Mouse (Mus musculus): ENCODE measurements around the gene Slc39a8.

The Slc39a8 gene

GRCm38 (mm10) chr3:135825016-135825753 is at the start of gene Slc39a8:
Gene Slc39a8, plus strand, starts transcription at chr3:135825279.
- DNase-seq (ENCODE audit: low read depth, low spot score) = peak; percentile 42

- no peak for DNase-seq (ENCODE audit: low read depth, low spot score)
These were observed 40.0 kb upstream of the Slc39a8 start for GRCm38 (mm10) chr3:135785065-135785464.

- DNase-seq (ENCODE audit: low read depth, low spot score) = no peak
These were observed 29.0 kb upstream of the Slc39a8 start for GRCm38 (mm10) chr3:135796117-135796516.

GRCm38 (mm10) chr3:135798241-135798640 is 26.8 kb upstream of the Slc39a8 start:
- DNase-seq (ENCODE audit: low read depth, low spot score) = no peak

GRCm38 (mm10) chr3:135798665-135799064 is 26.4 kb upstream of the Slc39a8 start:
- no peak for DNase-seq (ENCODE audit: low read depth, low spot score)

- no peak for DNase-seq (ENCODE audit: low read depth, low spot score)
These were observed 10.4 kb upstream of the Slc39a8 start for GRCm38 (mm10) chr3:135814665-135815064.

GRCm38 (mm10) chr3:135815973-135816727 is 8.9 kb upstream of the Slc39a8 start:
- DNase-seq (ENCODE audit: low read depth, low spot score) = no peak

GRCm38 (mm10) chr3:135817124-135817523 is 8.0 kb upstream of the Slc39a8 start:
- no peak for DNase-seq (ENCODE audit: low read depth, low spot score)

- no peak for DNase-seq (ENCODE audit: low read depth, low spot score)
These were observed 643 bp upstream of the Slc39a8 start for GRCm38 (mm10) chr3:135824436-135824835.

GRCm38 (mm10) chr3:135825754-135826683 is 940 bp downstream of the Slc39a8 start:
- peak; percentile 13 for DNase-seq (ENCODE audit: low read depth, low spot score)

- no peak for DNase-seq (ENCODE audit: low read depth, low spot score)
These were observed 1.7 kb downstream of the Slc39a8 start for GRCm38 (mm10) chr3:135826684-135827249.

- no peak for DNase-seq (ENCODE audit: low read depth, low spot score)
These were observed 2.9 kb downstream of the Slc39a8 start for GRCm38 (mm10) chr3:135828000-135828399.

GRCm38 (mm10) chr3:135832496-135832895 is 7.4 kb downstream of the Slc39a8 start:
- no peak for DNase-seq (ENCODE audit: low read depth, low spot score)

GRCm38 (mm10) chr3:135832907-135833306 is 7.8 kb downstream of the Slc39a8 start:
- DNase-seq (ENCODE audit: low read depth, low spot score) = no peak

- no peak for DNase-seq (ENCODE audit: low read depth, low spot score)
These were observed 9.9 kb downstream of the Slc39a8 start for GRCm38 (mm10) chr3:135834988-135835387.

- DNase-seq (ENCODE audit: low read depth, low spot score) = no peak
These were observed 14.5 kb downstream of the Slc39a8 start for GRCm38 (mm10) chr3:135839535-135839934.

GRCm38 (mm10) chr3:135840185-135840584 is 15.1 kb downstream of the Slc39a8 start:
- no peak for DNase-seq (ENCODE audit: low read depth, low spot score)

- no peak for DNase-seq (ENCODE audit: low read depth, low spot score)
These were observed 16.8 kb downstream of the Slc39a8 start for GRCm38 (mm10) chr3:135841716-135842511.

- no peak for DNase-seq (ENCODE audit: low read depth, low spot score)
These were observed 18.1 kb downstream of the Slc39a8 start for GRCm38 (mm10) chr3:135843181-135843580.

- DNase-seq (ENCODE audit: low read depth, low spot score) = no peak
These were observed 18.6 kb downstream of the Slc39a8 start for GRCm38 (mm10) chr3:135843707-135844106.

GRCm38 (mm10) chr3:135844835-135845234 is 19.8 kb downstream of the Slc39a8 start:
- no peak for DNase-seq (ENCODE audit: low read depth, low spot score)
